Mouse (Mus musculus) G1E (cell line): Measurements from ENCODE around the gene Pmm2.

Source experiments
- CTCF ChIP-seq: IDR thresholded peaks from 2 replicates; pipeline ENCODE4 v1.5.1; 2012; ENCODE audit warnings: low read depth, low read length, inconsistent platforms, mixed read lengths
- GATA1 ChIP-seq: IDR thresholded peaks from 2 replicates; pipeline ENCODE4 v1.6.1; 2012; ENCODE audit warnings: borderline replicate concordance, low read length, inconsistent platforms, mixed read lengths
- POLR2AphosphoS5 ChIP-seq: IDR thresholded peaks from 2 replicates; pipeline ENCODE4 v1.6.1; 2012; ENCODE audit warnings: low read depth, low read length, inconsistent platforms; ENCODE audit not compliant: insufficient replicate concordance
- TAL1 ChIP-seq: conservative IDR thresholded peaks from 2 replicates; pipeline ENCODE4 v1.6.1; 2012; ENCODE audit warnings: low read depth, low read length, inconsistent platforms, mixed read lengths

DNA sequence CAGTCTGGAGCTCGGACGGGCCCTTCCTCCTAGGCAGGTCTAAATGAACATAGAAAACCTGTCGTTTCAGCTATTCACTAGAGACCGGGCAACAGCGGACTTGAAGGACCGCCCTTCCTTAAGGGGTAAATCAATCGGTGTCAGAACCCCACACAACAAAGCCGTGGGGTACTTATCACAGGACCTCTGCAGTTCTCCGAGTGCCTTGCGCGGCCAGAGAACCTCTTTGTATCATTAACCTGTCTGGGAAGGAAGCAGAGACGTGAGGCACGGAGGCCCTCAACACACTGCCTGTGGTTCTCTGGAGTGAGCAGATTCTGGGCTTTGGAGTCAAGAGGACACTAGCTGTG lies 632 bp upstream of the Pmm2 start:
- no peak for TF ChIP-seq CTCF
- no peak for TF ChIP-seq GATA1
- no peak for TF ChIP-seq POLR2AphosphoS5
- no peak for TF ChIP-seq TAL1
